Mouse (Mus musculus): Measurements from ENCODE around the gene Tent5b.

Tent5b gene

GRCm38 (mm10) chr4:133469122-133469521, 10.8 kb upstream of the Tent5b start:
- no peak for DNase-seq (ENCODE audit: extremely low read depth, low read depth, low spot score)

GRCm38 (mm10) chr4:133471135-133471821, 8.7 kb upstream of the Tent5b start:
- no peak for DNase-seq (ENCODE audit: extremely low read depth, low read depth, low spot score)

DNA sequence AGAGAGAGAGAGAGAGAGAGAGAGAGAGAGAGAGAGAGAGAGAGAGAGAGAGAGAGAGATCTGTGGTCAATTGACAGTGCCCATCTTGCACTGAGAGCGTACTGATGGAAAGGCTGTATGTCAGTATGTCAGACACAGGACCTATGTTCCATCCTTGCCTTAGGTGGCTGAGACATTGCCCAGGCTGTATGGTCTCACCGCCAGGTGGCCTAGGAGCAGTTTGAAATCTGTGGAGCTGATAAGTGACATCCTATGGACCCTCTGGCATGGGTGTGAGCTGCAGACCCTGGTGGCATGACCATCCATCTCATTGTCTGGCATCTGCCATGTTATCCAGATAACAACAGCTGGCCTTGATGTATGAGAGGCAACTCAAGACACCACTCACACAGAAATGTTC, 6.1 kb upstream of the Tent5b start:
- DNase-seq (ENCODE audit: extremely low read depth, low read depth, low spot score) = no peak

GRCm38 (mm10) chr4:133480185-133480537, 229 bp downstream of the Tent5b start:
- no peak for DNase-seq (ENCODE audit: extremely low read depth, low read depth, low spot score)

GRCm38 (mm10) chr4:133480754-133481153, 822 bp downstream of the Tent5b start:
- DNase-seq (ENCODE audit: extremely low read depth, low read depth, low spot score) = no peak

GRCm38 (mm10) chr4:133481488-133481887, 1.6 kb downstream of the Tent5b start:
- DNase-seq (ENCODE audit: extremely low read depth, low read depth, low spot score) = no peak

- no peak for DNase-seq (ENCODE audit: extremely low read depth, low read depth, low spot score)
Measured at GRCm38 (mm10) chr4:133482479-133482878, 2.5 kb downstream of the Tent5b start.

GRCm38 (mm10) chr4:133484266-133485025, 4.5 kb downstream of the Tent5b start:
- DNase-seq (ENCODE audit: extremely low read depth, low read depth, low spot score) = no peak

GRCm38 (mm10) chr4:133485691-133486425, 5.9 kb downstream of the Tent5b start:
- DNase-seq (ENCODE audit: extremely low read depth, low read depth, low spot score) = no peak

- no peak for DNase-seq (ENCODE audit: extremely low read depth, low read depth, low spot score)
Measured at GRCm38 (mm10) chr4:133486673-133487357, 6.9 kb downstream of the Tent5b start.

- DNase-seq (ENCODE audit: extremely low read depth, low read depth, low spot score) = no peak
Measured at GRCm38 (mm10) chr4:133488619-133489392, 8.9 kb downstream of the Tent5b start.

DNA sequence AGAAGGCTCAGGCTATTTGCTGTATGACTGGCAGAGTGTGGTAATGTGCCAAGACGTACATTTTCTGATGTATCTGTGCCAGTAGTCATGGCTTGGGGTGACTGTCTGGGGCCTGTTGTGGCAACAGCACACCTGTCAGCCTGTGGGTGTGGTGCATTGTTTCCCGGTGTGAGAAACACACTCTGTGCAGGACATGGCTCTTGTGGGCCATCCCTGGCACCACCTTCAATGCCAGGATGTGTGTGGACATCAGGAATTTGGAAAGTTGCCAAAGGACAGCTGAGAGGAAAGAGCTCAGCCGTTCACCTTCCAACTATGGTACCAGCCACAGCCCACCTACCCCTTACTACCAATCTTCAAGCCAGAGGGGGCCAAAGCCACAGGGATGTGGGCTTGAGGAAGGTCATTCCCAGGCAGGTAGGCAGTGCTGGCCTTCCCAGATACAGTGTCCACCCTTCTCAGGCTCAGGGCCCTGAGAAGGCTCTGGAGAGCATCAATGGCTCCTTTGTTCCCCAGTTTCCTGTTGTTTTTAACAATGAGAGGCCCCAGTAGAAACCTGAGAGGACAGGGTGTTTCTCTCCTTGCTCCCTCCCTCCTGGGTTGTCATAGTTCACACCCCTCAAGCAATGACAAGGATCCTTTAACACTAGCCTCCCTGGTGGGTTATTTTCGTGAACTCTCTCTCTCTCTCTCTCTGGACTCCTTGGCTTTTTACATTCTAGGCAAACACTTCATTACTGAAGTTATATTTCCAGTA, 9.7 kb downstream of the Tent5b start:
- no peak for DNase-seq (ENCODE audit: extremely low read depth, low read depth, low spot score)

GRCm38 (mm10) chr4:133491800-133492199, 11.9 kb downstream of the Tent5b start:
- no peak for DNase-seq (ENCODE audit: extremely low read depth, low read depth, low spot score)

DNA sequence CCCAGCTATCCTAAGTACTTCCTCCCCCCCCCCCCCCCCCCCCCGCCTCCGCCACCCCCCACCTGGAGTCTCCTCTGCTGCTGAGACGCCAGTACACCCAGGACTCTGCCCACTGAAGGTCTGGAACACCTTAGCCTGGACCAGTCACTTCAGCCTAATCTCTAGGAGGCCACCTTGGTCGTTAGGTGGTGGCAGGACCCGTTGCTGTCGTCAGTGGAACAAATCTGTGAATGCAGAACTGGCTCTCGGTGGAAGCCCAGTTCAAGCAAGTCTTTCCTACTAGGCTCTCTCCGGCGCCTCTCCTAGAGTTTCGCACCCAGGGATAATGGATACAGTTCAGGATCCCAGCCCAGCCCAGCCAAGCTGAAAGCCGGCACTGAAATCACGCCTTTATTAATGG, 14.0 kb downstream of the Tent5b start:
- DNase-seq (ENCODE audit: extremely low read depth, low read depth, low spot score) = no peak

DNA sequence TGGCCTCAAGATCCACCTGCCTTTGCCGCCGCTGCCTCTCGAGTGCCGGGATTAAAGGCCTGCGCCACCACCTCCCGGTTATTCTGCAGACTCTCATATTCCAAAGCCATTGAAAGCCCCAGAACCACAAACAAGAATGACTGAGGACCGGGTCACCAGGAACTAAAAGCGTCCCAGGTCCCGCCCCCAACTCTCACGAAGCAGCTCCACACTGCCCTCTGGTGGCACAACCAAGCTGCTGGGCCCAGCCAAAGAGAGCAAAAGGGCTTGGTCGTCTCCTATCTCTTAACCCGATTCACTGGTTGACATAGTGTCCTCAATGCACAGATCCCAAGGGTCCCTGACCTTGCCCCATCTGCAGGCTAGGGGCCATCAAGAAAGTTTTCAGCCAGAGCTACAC, 14.5 kb downstream of the Tent5b start:
- DNase-seq (ENCODE audit: extremely low read depth, low read depth, low spot score) = no peak

GRCm38 (mm10) chr4:133494867-133495266, 14.9 kb downstream of the Tent5b start:
- DNase-seq (ENCODE audit: extremely low read depth, low read depth, low spot score) = no peak

DNA sequence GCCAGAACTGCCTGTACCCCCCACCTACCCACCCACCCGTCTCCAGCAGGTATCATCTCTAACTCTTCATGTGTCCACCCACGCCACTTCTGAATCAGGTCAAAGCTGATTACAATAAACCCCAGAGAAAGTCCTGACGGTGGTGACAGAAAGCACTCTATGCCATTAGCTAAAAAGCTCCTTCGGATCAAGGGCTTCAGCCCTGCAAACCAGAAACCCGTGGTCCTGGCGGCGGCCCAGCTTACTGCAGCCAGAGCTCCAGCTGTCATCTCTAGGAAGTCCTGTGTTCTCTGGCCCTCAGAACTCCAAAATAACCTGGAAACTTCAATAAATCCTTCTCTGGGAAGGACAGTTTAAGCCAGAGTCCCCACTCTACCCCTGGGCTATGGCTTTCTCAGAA, 15.8 kb downstream of the Tent5b start:
- no peak for DNase-seq (ENCODE audit: extremely low read depth, low read depth, low spot score)

- no peak for DNase-seq (ENCODE audit: extremely low read depth, low read depth, low spot score)
Measured at GRCm38 (mm10) chr4:133496738-133497445, 17.0 kb downstream of the Tent5b start.

DNA sequence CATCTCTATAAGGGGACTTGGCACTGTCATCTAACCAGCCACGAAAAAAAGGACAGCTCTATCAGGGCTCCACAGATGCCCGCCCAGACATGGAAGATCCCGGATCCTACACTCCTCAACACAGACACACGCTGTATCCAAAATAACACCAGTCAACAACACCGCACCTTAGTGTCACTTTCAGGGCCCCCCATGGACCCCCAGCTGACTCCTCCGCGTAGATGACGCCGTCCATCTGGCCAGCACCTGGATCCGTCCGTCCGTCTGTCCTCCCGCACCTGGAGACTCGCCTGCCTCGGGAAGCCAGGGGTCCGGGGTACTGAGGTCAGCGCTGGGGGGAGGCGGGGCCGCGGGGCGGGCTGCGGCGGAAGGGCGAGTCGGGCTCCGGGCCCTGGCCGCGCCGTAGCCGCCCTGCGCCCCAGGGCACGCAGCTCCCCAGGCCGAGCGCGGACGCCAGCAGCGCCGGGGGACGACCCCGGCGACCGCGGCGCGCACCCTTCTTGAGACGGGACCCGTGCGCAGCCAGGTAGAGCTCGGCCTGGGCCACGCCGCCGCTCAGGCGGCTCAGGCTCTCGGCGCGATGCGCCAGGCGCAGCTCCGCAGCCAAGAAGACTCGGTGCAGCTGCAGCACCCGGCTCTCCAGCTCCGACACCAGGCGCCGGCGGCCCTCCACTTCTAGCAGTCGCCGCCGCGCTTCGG, 17.7 kb downstream of the Tent5b start:
- no peak for DNase-seq (ENCODE audit: extremely low read depth, low read depth, low spot score)

All from fat pad, adult 2 months (tissue).